Mouse (Mus musculus) midbrain, embryonic 14.5 days (tissue): ENCODE measurements around the gene S100a5. TPM values are rescaled to one million over a fixed set of nuclear protein-coding genes. Genes with fewer than 3 reads are reported as not detected.

Experiments used
- ATAC-seq: fragments of 200-750 bp; cut with Nextera tagmentation; 2 replicates; pipeline ENCODE4 v1.8.0; 2017; ENCODE audit warnings: moderate number of reproducible peaks, moderate library complexity; ENCODE audit not compliant: low FRiP score, low TSS enrichment
- DNase-seq: peaks from one replicate; pipeline ENCODE4 v3.0.0-alpha.2; 2015
- H3K27ac ChIP-seq: fragments of 300-500 bp; sonication (generic); replicated peaks from 2 replicates; pipeline ENCODE4 v1.5.1; 2014; ENCODE audit warnings: mild to moderate bottlenecking, low read depth, low read length, moderate library complexity
- H3K27me3 ChIP-seq: fragments of 300-500 bp; sonication (generic); 2 replicates; pipeline ENCODE4 v1.6.1; 2014; ENCODE audit warnings: low read length, control low read depth, mixed read lengths; ENCODE audit not compliant: control insufficient read depth, insufficient read depth
- H3K36me3 ChIP-seq: fragments of 300-500 bp; sonication (generic); 2 replicates; pipeline ENCODE4 v1.6.1; 2014; ENCODE audit warnings: low read length, control low read depth; ENCODE audit not compliant: control insufficient read depth, insufficient read depth
- H3K4me1 ChIP-seq: fragments of 300-500 bp; sonication (generic); 2 replicates; pipeline ENCODE4 v1.6.1; 2014; ENCODE audit warnings: mild to moderate bottlenecking, antibody characterized with exemption, low read length, control low read depth; ENCODE audit not compliant: control insufficient read depth, insufficient read depth
- H3K4me2 ChIP-seq: fragments of 300-500 bp; sonication (generic); 2 replicates; pipeline ENCODE4 v1.6.1; 2014; ENCODE audit warnings: mild to moderate bottlenecking, low read length, moderate library complexity
- H3K4me3 ChIP-seq: fragments of 300-500 bp; sonication (generic); replicated peaks from 2 replicates; pipeline ENCODE4 v1.5.1; 2014; ENCODE audit warnings: low read depth, low read length
- H3K9ac ChIP-seq: fragments of 300-500 bp; sonication (generic); replicated peaks from 2 replicates; pipeline ENCODE4 v1.6.1; 2014; ENCODE audit warnings: mild to moderate bottlenecking, low read length, moderate library complexity
- H3K9me3 ChIP-seq: fragments of 300-500 bp; sonication (generic); 2 replicates; pipeline ENCODE4 v1.6.1; 2016; ENCODE audit warnings: low read length, control low read depth, mixed read lengths; ENCODE audit not compliant: control insufficient read depth
- WGBS: fragments of 180-500 bp; shearing (Covaris S2); extraction: QIAGEN DNeasy Blood & Tissue Kit; methylation state at CpG from one replicate; pipeline ENCODE4 v1.1.7; 2014; 5-methylcytosine and 5-hydroxymethylcytosine counted together
- polyA plus RNA-seq: library from polyadenylated mRNA; unstranded; fragments of >200 nt; fragmentation: Nextera tagmentation; extraction: Ambion mirVana; gene quantifications from 2 replicates; pipeline ENCODE4 v1.2.1, GENCODE M21; 2014

Gene S100a5
- polyA plus RNA-seq, 1 experiment from 2014 or later, result not detected

DNA sequence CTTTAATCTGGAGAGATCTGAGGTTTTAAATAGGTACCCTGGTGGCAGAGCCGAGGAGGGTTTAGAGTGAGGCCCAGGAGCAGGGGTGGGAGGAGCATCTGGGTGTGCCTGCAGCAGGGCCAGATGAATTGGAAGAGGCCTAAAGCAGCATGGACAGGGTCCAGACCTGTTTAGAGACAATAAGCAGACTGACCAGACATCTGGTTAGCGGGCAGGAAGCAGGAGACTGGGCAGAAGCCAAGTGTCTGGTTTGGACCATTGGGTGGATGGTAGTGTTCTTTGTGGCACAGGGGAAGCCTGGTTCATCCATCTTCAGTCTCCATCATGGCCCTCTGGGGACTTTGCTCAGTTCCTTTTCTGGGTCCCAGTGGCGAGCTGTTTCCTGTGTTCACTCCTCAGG is 24.4 kb upstream of the S100a5 start:
- no peaks in the 10 kb centered on the region for H3K36me3 ChIP-seq
- H3K4me2 ChIP-seq, result no peak overlapping the region
- H3K27me3 ChIP-seq, result no peaks in the 10 kb centered on the region
- DNase-seq (no peak), ATAC-seq (no peak)
- WGBS, result 41% methylated on average over 3 of the region's 3 CpGs
- H3K9me3 ChIP-seq, result no peaks in the 10 kb centered on the region
- H3K9ac ChIP-seq, result no peak overlapping the region
- H3K4me3 ChIP-seq, result no peak overlapping the region
- H3K4me1 ChIP-seq, result no peaks in the 10 kb centered on the region
- no peak overlapping the region for H3K27ac ChIP-seq

DNA sequence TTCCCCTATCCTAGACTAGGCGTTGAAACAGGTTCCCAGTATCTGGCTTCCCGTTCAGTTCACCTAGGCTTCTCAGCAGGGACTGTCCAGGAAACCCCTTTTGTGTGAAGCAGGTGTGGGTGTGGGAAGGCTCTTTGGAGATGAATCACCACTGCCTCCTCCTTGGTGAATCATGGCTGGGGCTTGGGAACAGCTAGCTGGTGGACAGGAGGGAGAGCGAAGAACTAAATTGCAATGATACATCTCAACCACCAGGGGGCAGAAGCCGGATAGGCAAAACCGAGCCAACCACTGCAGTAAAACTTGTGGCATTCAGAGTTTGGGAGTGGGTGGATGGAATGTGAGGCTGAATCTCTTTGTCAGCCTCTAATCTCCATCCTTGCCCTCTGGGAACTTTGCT is 22.7 kb upstream of the S100a5 start:
- Histone ChIP-seq H3K36me3 (no peaks in the 10 kb centered on the region), H3K9me3 (no peaks in the 10 kb centered on the region), H3K4me3 (no peak overlapping the region), H3K4me1 (no peaks in the 10 kb centered on the region), H3K27me3 (no peaks in the 10 kb centered on the region), H3K4me2 (no peak overlapping the region), H3K27ac (no peak overlapping the region), H3K9ac (no peak overlapping the region)
- DNase-seq, result peak; percentile 80
- ATAC-seq, result 0 out of 2 replicates have a peak, but pooled peaks have one; percentile 7
- 34% methylated on average over 5 of the region's 5 CpGs for WGBS

DNA sequence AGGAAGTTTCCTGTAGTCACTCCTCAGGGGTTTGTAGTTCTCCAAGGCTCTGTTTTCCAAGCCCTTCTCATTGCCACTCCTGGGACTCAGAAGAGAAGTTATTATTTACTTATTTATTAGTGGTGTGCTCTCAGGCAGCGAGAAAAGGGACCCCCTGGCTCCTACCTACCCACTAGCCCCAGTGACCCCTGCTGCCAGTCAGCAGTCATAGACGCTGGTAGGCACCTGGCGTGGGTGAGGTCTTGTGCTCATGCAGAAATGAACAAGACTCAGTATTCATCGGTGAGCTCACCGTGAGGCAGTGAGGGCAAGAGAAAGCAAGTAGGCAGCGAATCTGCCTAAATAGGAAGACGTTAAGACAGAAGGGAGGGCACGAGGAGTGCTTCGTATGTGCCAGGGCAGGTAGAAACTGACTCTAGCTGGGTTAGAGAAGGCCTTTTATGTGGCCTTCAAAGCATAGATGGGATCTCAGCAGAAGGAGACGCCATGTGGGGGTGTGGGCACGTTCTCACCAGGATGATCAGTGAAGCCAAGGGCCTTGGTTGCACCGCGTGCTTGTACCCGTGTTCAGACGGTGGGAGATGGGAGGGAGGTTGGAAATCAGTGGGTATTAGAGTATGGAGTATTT is 22.2 kb upstream of the S100a5 start:
- H3K27ac ChIP-seq, result no peak overlapping the region
- H3K9ac ChIP-seq, result no peak overlapping the region
- ATAC-seq, result no peak
- H3K4me3 ChIP-seq, result no peak overlapping the region
- 86% methylated on average over 15 of the region's 15 CpGs for WGBS
- DNase-seq, result no peak
- H3K27me3 ChIP-seq, result no peaks in the 10 kb centered on the region
- no peaks in the 10 kb centered on the region for H3K36me3 ChIP-seq
- no peak overlapping the region for H3K4me2 ChIP-seq
- H3K4me1 ChIP-seq, result no peaks in the 10 kb centered on the region
- H3K9me3 ChIP-seq, result no peaks in the 10 kb centered on the region

DNA sequence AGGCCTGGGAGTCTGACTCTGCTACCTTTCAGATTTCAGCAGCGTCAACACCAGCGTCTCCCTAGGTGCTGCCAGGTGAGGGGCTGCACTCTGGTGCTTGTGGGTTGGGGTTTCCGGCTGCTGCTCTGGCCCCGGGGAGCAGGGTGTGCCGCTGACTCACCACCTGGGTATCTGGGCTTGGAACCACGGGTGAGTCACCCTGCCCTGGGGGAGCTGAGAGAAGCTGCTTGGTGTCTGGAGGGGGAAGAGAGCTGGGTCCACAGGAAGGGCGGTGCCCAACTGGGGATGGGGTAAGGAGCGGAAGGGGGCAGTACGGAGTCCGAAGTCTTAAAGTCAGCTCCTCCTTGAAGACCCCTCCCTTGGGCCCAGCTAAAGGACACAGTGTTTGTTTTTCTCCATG is 21.4 kb upstream of the S100a5 start:
- Histone ChIP-seq H3K4me3 (no peak overlapping the region), H3K9ac (no peak overlapping the region), H3K27me3 (no peaks in the 10 kb centered on the region), H3K36me3 (no peaks in the 10 kb centered on the region), H3K27ac (no peak overlapping the region), H3K4me2 (no peak overlapping the region), H3K9me3 (no peaks in the 10 kb centered on the region), H3K4me1 (no peaks in the 10 kb centered on the region)
- ATAC-seq (no peak), DNase-seq (no peak)
- 78% methylated on average over 10 of the region's 10 CpGs for WGBS

DNA sequence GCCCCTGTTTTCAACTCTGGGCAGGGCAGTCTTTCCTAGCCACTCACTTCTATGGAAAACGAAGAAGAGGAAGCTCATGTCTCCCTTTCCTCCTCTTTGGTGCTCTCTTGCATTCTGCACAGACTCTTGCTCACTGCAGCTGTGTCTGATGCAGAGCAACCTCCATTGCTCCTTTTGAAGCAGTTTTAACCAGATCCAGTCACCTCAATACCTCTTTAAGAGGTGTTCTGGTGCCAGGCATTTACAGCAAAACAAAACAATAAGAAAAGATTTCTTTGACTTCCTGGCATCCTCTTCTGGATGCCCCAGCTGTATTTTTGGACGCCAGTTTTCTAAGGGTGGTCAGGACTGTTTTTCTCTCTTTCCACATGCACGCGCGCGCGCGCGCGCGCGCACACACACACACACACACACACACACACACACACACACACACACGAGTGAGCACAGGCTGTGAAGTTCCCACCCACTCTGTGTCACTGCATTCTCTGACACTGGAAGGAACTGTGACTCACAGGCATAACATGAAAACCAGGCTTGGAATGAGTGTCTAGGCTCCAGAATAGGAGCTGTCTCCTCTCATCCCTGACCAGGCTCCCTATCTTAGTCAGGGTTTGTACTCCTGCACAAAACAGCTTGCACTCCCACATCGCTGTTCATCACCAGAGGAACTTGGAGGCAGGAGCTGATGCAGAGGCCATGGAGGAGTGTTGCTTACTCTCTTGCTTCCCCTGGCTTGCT is 20.8 kb upstream of the S100a5 start:
- no peaks in the 10 kb centered on the region for H3K36me3 ChIP-seq
- no peak overlapping the region for H3K4me3 ChIP-seq
- DNase-seq, result no peak
- H3K27me3 ChIP-seq, result no peaks in the 10 kb centered on the region
- H3K4me2 ChIP-seq, result no peak overlapping the region
- WGBS, result 90% methylated on average over 14 of the region's 14 CpGs
- H3K4me1 ChIP-seq, result no peaks in the 10 kb centered on the region
- H3K27ac ChIP-seq, result no peak overlapping the region
- ATAC-seq, result no peak
- H3K9ac ChIP-seq, result no peak overlapping the region
- no peaks in the 10 kb centered on the region for H3K9me3 ChIP-seq

DNA sequence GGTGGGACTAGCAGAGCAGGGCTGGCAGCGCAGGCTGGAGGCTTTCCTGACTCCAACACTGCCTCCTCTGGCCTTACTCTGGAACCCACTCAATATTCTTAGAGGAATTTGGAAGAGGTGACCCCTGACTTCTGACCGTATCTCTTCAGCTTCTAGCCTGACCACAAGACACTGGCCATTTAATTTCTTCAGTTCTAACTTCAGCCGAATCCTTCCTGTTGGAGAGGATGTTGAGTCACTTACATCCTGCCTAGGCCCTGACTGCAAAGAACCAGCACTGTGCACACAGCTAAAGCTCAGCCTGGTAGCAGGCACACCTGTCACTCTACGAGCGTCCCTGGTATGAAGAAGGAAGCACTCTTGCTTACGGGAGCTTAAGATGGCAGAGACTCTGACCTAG is 18.9 kb upstream of the S100a5 start:
- H3K4me1 ChIP-seq, result no peaks in the 10 kb centered on the region
- no peak overlapping the region for H3K4me3 ChIP-seq
- WGBS, result 87% methylated on average over 6 of the region's 6 CpGs
- DNase-seq, result no peak
- H3K27ac ChIP-seq, result no peak overlapping the region
- H3K4me2 ChIP-seq, result no peak overlapping the region
- no peaks in the 10 kb centered on the region for H3K36me3 ChIP-seq
- H3K9ac ChIP-seq, result no peak overlapping the region
- no peaks in the 10 kb centered on the region for H3K9me3 ChIP-seq
- ATAC-seq, result no peak
- H3K27me3 ChIP-seq, result no peaks in the 10 kb centered on the region; the same call in 1 of the 2 replicates

DNA sequence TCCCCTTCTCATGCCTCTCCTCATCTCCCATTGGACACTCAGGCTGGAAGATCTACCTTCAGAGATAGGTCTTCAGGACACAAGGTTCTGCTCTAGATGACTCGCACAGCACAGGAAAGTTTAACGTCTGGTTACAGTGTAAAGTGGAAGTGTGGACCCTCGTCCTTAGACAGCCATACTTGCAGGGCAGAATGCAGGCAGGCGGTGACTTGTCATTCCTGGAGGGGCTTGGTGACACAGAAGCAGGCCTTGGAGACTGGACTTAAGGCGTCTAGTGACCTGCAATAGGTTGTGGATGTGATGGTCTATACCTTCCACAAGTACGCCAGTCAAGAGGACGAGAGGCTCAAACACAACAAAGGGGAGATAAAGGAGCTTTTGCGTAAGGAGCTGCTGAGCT is 18.4 kb upstream of the S100a5 start, which contains the start of gene S100a2:
S100a2 (plus strand) TSS at position 301 of the 400 bp plus-strand sequence.
- ATAC-seq (no peak), DNase-seq (no peak)
- Histone ChIP-seq H3K36me3 (no peaks in the 10 kb centered on the region), H3K9me3 (no peaks in the 10 kb centered on the region), H3K4me1 (no peaks in the 10 kb centered on the region), H3K4me3 (no peak within 1 kb of the TSS), H3K27ac (no peak within 1 kb of the TSS), H3K9ac (no peak within 1 kb of the TSS), H3K27me3 (no peaks in the 10 kb centered on the region; the same call in 1 of the 2 replicates), H3K4me2 (no peak within 1 kb of the TSS)
- 86% methylated on average over 8 of the region's 8 CpGs for WGBS

DNA sequence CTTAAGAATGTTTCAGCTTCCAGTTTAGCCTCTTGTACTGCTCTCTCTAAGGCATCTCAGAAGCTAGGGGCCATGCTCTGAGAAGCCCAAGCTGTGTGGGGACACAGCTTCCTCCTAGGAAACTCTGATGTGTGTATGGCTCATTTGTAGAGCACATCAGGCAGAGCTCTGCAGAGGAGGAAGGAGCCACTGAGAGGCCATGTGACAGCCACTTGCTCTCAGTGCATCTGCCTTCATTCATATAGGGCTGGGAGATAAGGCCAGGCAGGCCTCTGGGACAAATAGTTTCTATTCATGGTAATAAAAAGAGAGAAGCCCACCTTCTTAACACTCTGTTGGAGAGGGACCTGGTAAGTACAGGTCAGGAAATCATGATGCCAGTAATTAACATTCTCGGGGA is 13.9 kb upstream of the S100a5 start:
- ATAC-seq (no peak), DNase-seq (no peak)
- H3K36me3 ChIP-seq, result no peaks in the 10 kb centered on the region
- no peaks in the 10 kb centered on the region for H3K4me1 ChIP-seq
- H3K27ac ChIP-seq, result no peak overlapping the region
- no peak overlapping the region for H3K4me2 ChIP-seq
- 92% methylated on average over 1 of the region's 1 CpGs for WGBS
- no peak overlapping the region for H3K4me3 ChIP-seq
- no peak overlapping the region for H3K9ac ChIP-seq
- no peaks in the 10 kb centered on the region for H3K9me3 ChIP-seq
- H3K27me3 ChIP-seq, result no peaks in the 10 kb centered on the region; the same call in 1 of the 2 replicates

DNA sequence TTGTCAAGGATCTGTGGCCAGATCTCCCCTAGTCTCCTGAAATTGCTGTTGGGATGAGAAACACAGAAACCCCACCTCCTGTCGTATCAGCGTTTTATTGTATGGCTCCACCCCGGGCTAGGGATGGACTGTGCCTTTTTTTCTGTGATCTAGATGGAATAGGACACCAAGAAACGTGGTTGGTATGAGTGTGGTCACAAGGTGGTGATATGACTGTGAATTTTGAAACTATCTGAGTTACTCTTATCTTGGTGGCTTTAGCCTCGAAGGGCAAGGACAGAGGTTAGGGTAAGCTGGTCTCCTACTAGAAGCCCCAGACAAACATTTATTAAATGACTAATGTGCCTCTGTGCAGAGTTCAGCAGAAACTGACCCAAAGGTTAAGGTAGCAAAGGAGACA is 12.8 kb upstream of the S100a5 start:
- Histone ChIP-seq H3K27me3 (no peaks in the 10 kb centered on the region; the same call in 1 of the 2 replicates), H3K4me2 (no peak overlapping the region), H3K27ac (no peak overlapping the region), H3K36me3 (no peaks in the 10 kb centered on the region), H3K9me3 (no peaks in the 10 kb centered on the region), H3K4me3 (no peak overlapping the region), H3K9ac (no peak overlapping the region), H3K4me1 (no peaks in the 10 kb centered on the region)
- 77% methylated on average over 5 of the region's 5 CpGs for WGBS
- ATAC-seq (no peak), DNase-seq (no peak)
